In genomic region chr13:52094785-52095184, GRCm38 (mm10) we compare ENCODE assay signal across 21 mouse cellular contexts.
DNase-seq lines count a peak whose midpoint lies in the region; ATAC-seq and TF ChIP-seq lines count a peak whose summit lies in the region.
"Had no signal": no experiment of that assay in that cellular context is flagged by ENCODE, and none has a peak within 500 bp of the region (broad histone marks: within the 10 kb centered on the region; RNA-seq: fewer than 3 reads in every experiment).

No protein-coding gene starts in this region.

- H3K4me1 ChIP-seq in kidney, embryonic 16.5 days (ENCODE audit: insufficient read depth, low read length): no peaks in the 10 kb centered on the region
- 0 out of 2 replicates have a peak, but pooled peaks cover under 1% of the 10 kb centered on the region for H3K4me1 ChIP-seq in limb, embryonic 14.5 days (ENCODE audit: control insufficient read depth, insufficient read depth, low read length)
- H3K4me1 ChIP-seq: hindbrain, embryonic 15.5 days; intestine, embryonic 15.5 days; liver, embryonic 15.5 days had no signal

- intact Hi-C loops in gastrocnemius, postnatal 14 days (cut with DNase I; ENCODE audit: low total_unique reads): no loop called here

- no peaks in the 10 kb centered on the region for H3K9me3 ChIP-seq in kidney, embryonic 16.5 days (ENCODE audit: low read length)
- no peaks in the 10 kb centered on the region for H3K9me3 ChIP-seq in limb, embryonic 14.5 days (ENCODE audit: control insufficient read depth, low read length)
- H3K9me3 ChIP-seq: forebrain, embryonic 10.5 days; hindbrain, embryonic 15.5 days; intestine, embryonic 15.5 days; liver, embryonic 15.5 days had no signal

- no peak overlapping the region for H3K9ac ChIP-seq in kidney, embryonic 16.5 days (replicated peaks; ENCODE audit: low read length)
- no peak overlapping the region for H3K9ac ChIP-seq in limb, embryonic 14.5 days (ENCODE audit: low read depth, low read length, severe bottlenecking)
- H3K9ac ChIP-seq: forebrain, postnatal 0 days; hindbrain, embryonic 15.5 days; intestine, embryonic 15.5 days; liver, embryonic 15.5 days had no signal

- 70% methylated on average over 7 of the region's 7 CpGs for WGBS in kidney, embryonic 16.5 days
- 78% methylated on average over 7 of the region's 7 CpGs for WGBS in limb, embryonic 14.5 days

- H3K27me3 ChIP-seq in kidney, embryonic 16.5 days (ENCODE audit: insufficient read depth, low read length): no peaks in the 10 kb centered on the region
- H3K27me3 ChIP-seq in limb, embryonic 14.5 days (ENCODE audit: control insufficient read depth, insufficient read depth, low read length): no peaks in the 10 kb centered on the region
- H3K27me3 ChIP-seq: hindbrain, embryonic 15.5 days; intestine, embryonic 15.5 days; liver, embryonic 15.5 days had no signal

- no peaks in the 10 kb centered on the region for H3K36me3 ChIP-seq in kidney, embryonic 16.5 days (ENCODE audit: insufficient read depth, low read length)
- no peaks in the 10 kb centered on the region for H3K36me3 ChIP-seq in limb, embryonic 14.5 days (ENCODE audit: control insufficient read depth, insufficient read depth, low read length)
- H3K36me3 ChIP-seq: forebrain, embryonic 10.5 days; hindbrain, embryonic 15.5 days; intestine, embryonic 15.5 days; liver, embryonic 15.5 days had no signal

- no peak for TF ChIP-seq POLR2A in limb, embryonic 14.5 days (IDR thresholded peaks at IDR 0.05; ENCODE audit: borderline replicate concordance, extremely low read depth, insufficient read depth, insufficient read length)

- H3K4me2 ChIP-seq in kidney, embryonic 16.5 days (replicated peaks; ENCODE audit: low read depth, low read length): no peak overlapping the region
- H3K4me2 ChIP-seq in limb, embryonic 14.5 days (replicated peaks; ENCODE audit: low read depth, low read length, severe bottlenecking): no peak overlapping the region
- H3K4me2 ChIP-seq: hindbrain, embryonic 15.5 days; intestine, embryonic 15.5 days; liver, embryonic 15.5 days; midbrain, embryonic 11.5 days had no signal

- no peak for ATAC-seq in kidney, embryonic 16.5 days (ENCODE audit: low FRiP score, low TSS enrichment)
- ATAC-seq in limb, embryonic 14.5 days (ENCODE audit: low FRiP score, low read depth): no peak
- ATAC-seq: forebrain, postnatal 0 days; intestine, embryonic 15.5 days had no signal

- no peak overlapping the region for H3K27ac ChIP-seq in kidney, embryonic 16.5 days (ENCODE audit: low read length)
- no peak overlapping the region for H3K27ac ChIP-seq in limb, embryonic 14.5 days (replicated peaks; ENCODE audit: low read depth, low read length)
- H3K27ac ChIP-seq: forebrain, embryonic 10.5 days; hindbrain, embryonic 15.5 days; intestine, embryonic 15.5 days; liver, embryonic 15.5 days; stomach, postnatal 0 days had no signal

- H3K4me3 ChIP-seq in kidney, embryonic 16.5 days (ENCODE audit: low read length): no peak overlapping the region
- H3K4me3 ChIP-seq in limb, embryonic 14.5 days (replicated peaks; ENCODE audit: low read length): no peak overlapping the region
- H3K4me3 ChIP-seq: forebrain, embryonic 10.5 days; hindbrain, embryonic 15.5 days; intestine, embryonic 15.5 days; liver, embryonic 15.5 days had no signal

- peak; percentile 16 for DNase-seq in kidney, adult 11 months
- DNase-seq in adipocyte (ENCODE audit: low spot score): peak; percentile 75
- DNase-seq in gastrocnemius, postnatal 14 days: peak; percentile 54
- DNase-seq in limb, embryonic 14.5 days (ENCODE audit: low spot score): peak; percentile 59
- no peak for DNase-seq in layer of hippocampus, adult 8-10 months (ENCODE audit: low spot score in 2 of 2)
- DNase-seq in lung, postnatal 4 days: no peak
- DNase-seq: adrenal gland, postnatal 25 days; cerebellum, adult 11-12 months; cerebellum, postnatal 14 days; embryo, embryonic 11 days; forebrain, postnatal 0 days; heart, postnatal 36 days; layer of hippocampus, postnatal 36 days; right cerebral cortex, postnatal 4 days had no signal

Comparison
In these comparisons a context has a peak if more than half of its experiments do, and no peak if none do; other contexts are left out.
1. DNase-seq: peak in kidney, adult 11 months (single experiment), adipocyte (single experiment), gastrocnemius, postnatal 14 days (single experiment) and limb, embryonic 14.5 days (single experiment); none in layer of hippocampus, adult 8-10 months (0 of 2) and lung, postnatal 4 days (0 of 2).